Mouse (Mus musculus) adrenal gland, postnatal 10 days (tissue): ENCODE results near the gene Mfap1b. TPM values are rescaled to one million over a fixed set of nuclear protein-coding genes. Genes with fewer than 3 reads are reported as not detected.
"Not testable (repeated sequence)": the region's sequence is repeated elsewhere in the genome, so short reads cannot be mapped to it uniquely, and the experiment has no call there.

Experiments used
- DNase-seq: peaks from one replicate; pipeline ENCODE4 v3.0.0; 2021; ENCODE audit warnings: mixed read lengths
- total RNA-seq, 2 experiments: library from RNA; stranded (reverse); gene quantifications; 2 replicates each; pipeline ENCODE4 v1.2.3; 2021

Gene Mfap1b
- total RNA-seq, 2 experiments from 2014 or later = 24.9 to 26.8 TPM

DNA sequence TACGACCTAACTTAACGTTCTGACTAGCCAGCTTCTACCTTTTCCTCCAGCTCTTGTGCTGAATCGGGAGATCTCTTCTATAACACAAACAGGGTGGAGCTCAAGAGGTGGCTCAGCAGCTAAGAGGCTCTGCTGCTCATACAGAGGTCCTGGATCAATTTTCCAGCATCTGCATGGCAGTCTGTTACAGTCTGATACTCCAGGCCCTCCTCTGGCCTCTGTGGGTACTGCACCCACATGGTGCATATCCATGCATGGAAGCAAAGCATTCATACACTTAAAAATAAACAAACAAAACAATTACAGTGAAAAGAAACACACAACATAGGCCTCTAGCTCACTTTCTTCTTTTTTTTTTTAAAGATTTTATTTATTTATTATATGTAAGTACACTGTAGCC is 1.1 kb downstream of the Mfap1b start:
- not testable (repeated sequence) for DNase-seq

DNA sequence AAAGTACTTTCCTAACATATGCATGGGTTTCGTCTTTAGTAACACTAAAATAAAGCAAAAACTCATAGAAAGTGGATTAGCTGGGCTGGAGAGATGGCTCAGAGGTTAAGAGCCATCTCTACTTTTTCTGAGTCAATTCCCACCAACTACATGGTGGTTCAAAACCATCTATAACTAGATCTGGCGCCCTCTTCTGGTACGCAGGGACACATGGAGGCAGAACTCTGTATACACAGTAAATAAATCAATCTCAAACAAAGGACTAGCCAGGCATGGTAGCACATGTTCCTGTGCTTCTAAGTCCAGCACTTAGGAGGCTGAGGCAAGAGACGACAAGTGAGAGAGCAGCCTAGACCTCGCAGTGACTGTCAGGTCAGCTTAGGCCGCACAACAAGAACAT is 4.9 kb downstream of the Mfap1b start:
- DNase-seq = not testable (repeated sequence)

- no peak for DNase-seq
These were observed 13.8 kb downstream of the Mfap1b start for GRCm38 (mm10) chr2:121460071-121460470.

GRCm38 (mm10) chr2:121456692-121457642 is 16.9 kb downstream of the Mfap1b start, which contains the start of gene Serinc4:
Gene Serinc4 (minus strand): TSS chr2:121456781.
- peak; percentile 91 for DNase-seq

- DNase-seq = no peak
These were observed 18.3 kb downstream of the Mfap1b start for GRCm38 (mm10) chr2:121455534-121455933.

DNA sequence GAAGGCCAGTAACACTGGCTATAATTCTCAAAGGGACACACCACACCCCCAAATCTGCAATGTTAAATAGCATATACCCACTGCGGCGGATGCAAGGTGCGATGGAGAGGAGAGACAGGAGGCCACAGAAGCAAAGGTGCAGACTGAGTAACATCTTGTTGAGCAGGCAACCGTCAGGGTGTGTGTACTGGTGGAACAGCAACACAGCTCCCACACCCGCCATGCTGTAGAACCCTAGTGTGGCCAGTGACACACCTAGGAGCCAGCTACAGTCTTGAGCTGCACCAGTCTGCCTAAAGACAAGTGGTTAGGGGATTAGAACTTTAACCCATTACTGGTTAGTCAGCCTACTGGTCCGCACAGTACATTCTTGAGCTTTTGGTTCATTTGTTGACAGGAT is 19.9 kb downstream of the Mfap1b start:
- no peak for DNase-seq

GRCm38 (mm10) chr2:121452990-121453389 is 20.9 kb downstream of the Mfap1b start, which contains the start of gene Hypk:
Gene Hypk (plus strand): TSS chr2:121453290.
- DNase-seq = no peak

- DNase-seq = no peak
These were observed 21.5 kb downstream of the Mfap1b start for GRCm38 (mm10) chr2:121452361-121452760.

- DNase-seq = no peak
These were observed 23.8 kb downstream of the Mfap1b start for GRCm38 (mm10) chr2:121450093-121450492.

DNA sequence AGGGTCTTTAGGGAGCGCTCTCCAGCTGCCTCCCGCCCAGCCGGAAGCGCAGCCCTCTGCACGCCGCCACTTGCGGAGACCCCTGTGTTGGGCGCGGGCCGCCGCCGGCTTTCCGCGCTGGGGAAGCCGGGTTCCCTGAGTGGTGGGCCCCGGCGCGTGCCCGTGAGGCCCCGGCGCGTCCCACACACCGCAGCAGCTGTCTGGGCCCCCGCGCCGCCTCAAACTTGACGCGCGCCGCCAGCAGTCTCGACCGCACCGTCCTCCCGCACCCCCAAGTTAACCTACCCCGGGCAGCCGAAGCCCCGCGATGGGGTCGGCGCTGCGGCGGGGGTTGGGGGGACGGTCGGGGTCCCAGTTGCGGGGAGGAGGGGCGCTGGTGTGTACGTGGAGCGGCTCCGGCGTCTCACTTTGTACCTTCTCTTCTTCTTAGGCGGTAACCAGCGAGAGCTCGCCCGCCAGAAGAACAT is 24.3 kb downstream of the Mfap1b start:
- DNase-seq = peak; percentile 57

- DNase-seq = peak; percentile 100
These were observed 24.9 kb downstream of the Mfap1b start, which contains the start of gene Serf2 for GRCm38 (mm10) chr2:121448739-121449535. Gene Serf2 (plus strand): TSS chr2:121449195.

GRCm38 (mm10) chr2:121448136-121448535 is 25.7 kb downstream of the Mfap1b start:
- DNase-seq = peak; percentile 59

DNA sequence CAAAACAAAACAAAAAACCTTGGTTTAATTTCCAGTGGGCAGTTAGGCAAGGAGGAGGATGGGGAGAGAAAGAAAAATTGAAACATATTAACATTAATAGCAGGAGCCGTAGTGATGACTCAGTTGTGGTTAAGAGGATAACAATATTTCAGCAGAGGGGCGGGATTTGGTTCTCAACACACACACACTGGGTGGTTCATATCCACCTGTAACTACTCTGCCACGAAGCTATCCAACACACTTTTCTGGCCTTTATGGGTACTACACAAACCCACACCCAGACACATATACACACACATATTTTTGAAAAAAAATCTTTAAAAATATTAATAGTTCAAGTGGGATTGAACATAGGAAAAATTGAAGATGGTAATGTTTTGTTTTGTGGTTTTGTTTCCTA is 26.9 kb downstream of the Mfap1b start:
- no peak for DNase-seq

DNA sequence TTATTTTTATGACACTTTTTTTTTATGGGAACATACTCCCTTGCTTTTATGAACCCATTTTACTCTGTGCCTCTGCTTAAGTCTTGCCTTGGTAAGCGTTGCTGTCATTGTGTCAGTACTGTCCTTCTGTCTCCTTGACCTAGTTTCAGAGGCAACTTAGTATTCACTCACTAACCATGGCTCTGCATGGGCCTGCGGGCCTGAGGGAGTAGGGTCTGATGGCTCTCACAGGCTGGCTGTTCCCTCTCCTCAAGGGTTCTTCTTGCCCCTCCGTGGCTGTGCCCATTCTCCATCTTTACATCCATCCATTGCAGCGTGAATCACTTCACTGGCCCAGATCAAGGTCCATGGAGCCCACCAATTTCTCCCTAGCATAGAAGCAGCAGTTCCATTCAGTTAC is 27.4 kb downstream of the Mfap1b start:
- no peak for DNase-seq

DNA sequence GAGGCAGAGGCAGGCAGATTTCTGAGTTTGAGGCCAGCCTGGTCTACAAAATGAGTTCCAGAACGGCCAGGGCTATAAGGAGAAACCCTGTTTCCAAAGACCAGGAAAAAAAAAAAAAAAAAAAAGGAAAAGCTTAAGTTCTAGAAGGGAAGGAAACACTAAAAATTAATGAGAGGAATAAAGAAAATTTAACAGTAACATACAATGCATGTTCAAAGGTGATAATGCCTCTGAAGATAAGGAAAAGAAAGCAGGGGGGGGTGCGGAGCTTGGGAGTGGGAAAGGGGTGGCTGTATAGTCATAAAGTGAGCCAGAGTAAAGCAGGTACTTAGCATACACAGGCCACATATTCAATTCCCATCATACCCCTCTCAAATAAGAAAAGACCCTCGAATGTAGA is 28.8 kb downstream of the Mfap1b start:
- no peak for DNase-seq

GRCm38 (mm10) chr2:121444178-121444577 is 29.7 kb downstream of the Mfap1b start, which contains the start of gene Ell3:
Gene Ell3 (minus strand): TSS chr2:121444278.
- no peak for DNase-seq

DNA sequence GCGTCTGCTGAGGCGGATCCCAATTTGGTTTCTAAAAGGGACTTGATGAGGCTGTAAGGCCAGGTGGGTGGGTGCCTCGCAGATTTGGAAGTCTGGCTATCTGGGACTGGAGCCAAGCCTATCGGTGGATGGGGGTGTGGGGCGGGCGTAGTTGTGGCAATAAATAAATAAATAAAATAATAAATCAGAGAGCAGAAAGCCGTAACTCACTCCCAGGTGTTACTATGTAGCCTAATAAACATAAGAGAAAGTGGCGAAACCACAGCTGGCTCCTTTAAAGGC is 30.9 kb downstream of the Mfap1b start:
- no peak for DNase-seq

- peak; percentile 89 for DNase-seq
These were observed 31.4 kb downstream of the Mfap1b start for GRCm38 (mm10) chr2:121442259-121443067.

DNA sequence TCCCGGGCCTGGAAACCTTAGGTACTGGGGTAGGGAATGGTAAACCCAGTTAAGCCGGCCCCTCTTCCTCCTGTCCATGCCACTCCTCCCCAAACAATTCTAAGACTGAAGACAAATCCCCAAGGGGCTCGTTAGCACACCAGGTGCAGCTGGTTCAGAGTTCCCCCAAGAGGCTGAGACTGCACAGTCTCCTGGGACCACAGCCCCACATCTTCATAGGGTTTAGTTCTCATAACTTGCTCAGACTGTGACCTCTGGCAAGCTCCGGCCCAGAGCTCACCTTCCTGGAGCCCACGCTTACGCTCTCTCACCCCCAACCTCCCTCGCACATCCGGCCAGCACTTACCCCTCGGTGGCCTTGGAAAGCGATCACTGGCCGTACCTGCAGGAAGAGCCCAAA is 32.1 kb downstream of the Mfap1b start:
- no peak for DNase-seq

- no peak for DNase-seq
These were observed 32.8 kb downstream of the Mfap1b start for GRCm38 (mm10) chr2:121440834-121441605.

GRCm38 (mm10) chr2:121439746-121440145 is 34.1 kb downstream of the Mfap1b start:
- DNase-seq = no peak
